Mouse (Mus musculus) frontal cortex, adult (tissue): ENCODE data around the gene Vmn2r26.
"Not testable (repeated sequence)": the region's sequence is repeated elsewhere in the genome, so short reads cannot be mapped to it uniquely, and the experiment has no call there.

Experiments
- ATAC-seq: cut with Nextera tagmentation; 2 replicates; pipeline ENCODE4 v1.9.2; 2017; ENCODE audit warnings: mild to moderate bottlenecking, moderate library complexity, mixed read lengths; ENCODE audit not compliant: low TSS enrichment

The Vmn2r26 gene

DNA sequence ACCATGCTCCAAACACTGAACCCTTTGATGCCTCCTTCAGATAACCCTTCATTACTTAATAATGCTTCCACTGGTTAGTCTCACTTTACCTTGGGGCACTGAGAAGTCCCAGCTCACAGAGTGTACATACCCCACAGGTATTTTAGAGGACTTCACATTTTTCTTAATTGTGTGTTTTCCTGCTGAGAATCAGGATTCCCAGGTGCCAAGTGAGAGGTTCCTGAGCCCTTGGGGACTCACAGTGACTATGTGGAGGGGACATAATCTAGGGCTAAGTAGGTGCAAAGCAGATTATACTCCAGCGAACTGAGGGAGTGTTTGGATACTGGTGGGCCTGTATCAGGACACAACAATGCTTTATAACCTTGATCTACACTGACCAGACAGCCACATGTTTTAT, at the start of gene Vmn2r26:
Gene Vmn2r26, plus strand, starts transcription at position 301 of the 400 bp plus-strand sequence.
- not testable (repeated sequence) for ATAC-seq

- no peak for ATAC-seq
Observed at GRCm38 (mm10) chr6:124020841-124021240, 3.5 kb upstream of the Vmn2r26 start.

GRCm38 (mm10) chr6:124048388-124048787, 24.0 kb downstream of the Vmn2r26 start:
- no peak for ATAC-seq

DNA sequence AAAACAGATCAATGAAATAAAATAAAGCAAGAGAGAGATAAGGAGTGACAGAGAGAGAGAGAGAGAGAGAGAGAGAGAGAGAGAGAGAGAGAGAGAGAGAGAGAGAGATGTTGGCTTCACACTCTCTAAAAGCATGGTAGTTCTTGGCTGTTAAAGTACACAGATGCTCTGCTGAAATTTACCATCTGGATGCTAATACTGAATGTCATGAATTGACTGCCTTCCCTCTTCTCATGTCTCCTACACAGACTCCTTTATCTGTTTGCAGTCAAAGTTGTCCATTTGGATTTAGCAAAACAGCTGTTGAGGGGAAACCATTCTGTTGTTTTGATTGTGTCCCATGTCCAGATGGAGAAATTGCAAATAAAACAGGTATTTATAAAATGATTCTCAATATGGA, 29.2 kb downstream of the Vmn2r26 start:
- ATAC-seq: not testable (repeated sequence)

- no peak for ATAC-seq
Observed at GRCm38 (mm10) chr6:124102334-124102733, 78.0 kb downstream of the Vmn2r26 start.
